Mouse (Mus musculus) CH12.LX (cell line): Measurements from ENCODE around the gene Tram2. TPM values are rescaled to one million over a fixed set of nuclear protein-coding genes. Genes with fewer than 3 reads are reported as not detected.
A peak's percentile ranks its signal among the peaks of the same experiment; 100 is the strongest.

Experiments
- DNase-seq: peaks from one replicate; pipeline ENCODE4 v3.0.0-alpha.2; 2013; ENCODE audit errors: extremely low read depth
- H3K27ac ChIP-seq: 2 replicates; pipeline ENCODE4 v1.5.1; 2012; ENCODE audit warnings: low read depth, mild to moderate bottlenecking, control low read depth, moderate library complexity; ENCODE audit not compliant: insufficient read depth
- H3K27me3 ChIP-seq: replicated peaks from 2 replicates; pipeline ENCODE3; 2012; ENCODE audit warnings: inconsistent platforms
- H3K36me3 ChIP-seq, 2 experiments: replicated peaks in 1 of 2; 2 replicates each; pipeline versions ENCODE3 to v1.6.1; 2012; ENCODE audit warnings: inconsistent platforms in 1 of 2, low read length in 1 of 2, mild to moderate bottlenecking in 1 of 2, mixed read lengths in 1 of 2, moderate library complexity in 1 of 2; ENCODE audit not compliant: control insufficient read depth in 1 of 2, insufficient read depth in 1 of 2
- H3K4me1 ChIP-seq, 2 experiments: 2 replicates each; pipeline ENCODE4 v1.6.1; 2012; ENCODE audit warnings: inconsistent platforms in 1 of 2, moderate library complexity in 1 of 2; ENCODE audit not compliant: insufficient read depth in 2 of 2, control insufficient read depth in 1 of 2
- H3K4me2 ChIP-seq: 2 replicates; pipeline ENCODE4 v1.6.1; 2012; ENCODE audit warnings: low read depth, mild to moderate bottlenecking, control low read depth; ENCODE audit not compliant: poor library complexity, insufficient read depth, severe bottlenecking
- H3K4me3 ChIP-seq, 3 experiments: fragments of 150-350 bp in 1 of 3; sonication (generic) in 1 of 3; replicated peaks in 1 of 3; 2 replicates each; pipeline versions ENCODE3 to v1.5.1; 2011 to 2012; ENCODE audit warnings: low read depth in 2 of 3, low read length in 2 of 3, mild to moderate bottlenecking in 2 of 3, moderate library complexity in 2 of 3, control low read depth in 1 of 3, improper control_type of control experiment in 1 of 3, inconsistent platforms in 1 of 3, mixed read lengths in 1 of 3; ENCODE audit not compliant: poor library complexity in 1 of 3
- H3K79me2 ChIP-seq: replicated peaks from 2 replicates; pipeline ENCODE4 v1.6.1; 2012; ENCODE audit warnings: mild to moderate bottlenecking, moderate library complexity; ENCODE audit not compliant: control insufficient read depth, poor library complexity, insufficient read depth, severe bottlenecking; ENCODE audit errors: extremely low read depth
- H3K9ac ChIP-seq: 2 replicates; pipeline ENCODE4 v1.6.1; 2012; ENCODE audit warnings: low read depth, mild to moderate bottlenecking, control low read depth, moderate library complexity; ENCODE audit not compliant: insufficient read depth
- H3K9me3 ChIP-seq: replicated peaks from 2 replicates; pipeline ENCODE3; 2012; ENCODE audit warnings: low read length, inconsistent platforms, mixed read lengths
- BHLHE40 ChIP-seq: IDR thresholded peaks from 2 replicates; pipeline ENCODE4 v1.6.1; 2011; ENCODE audit warnings: mild to moderate bottlenecking, low read depth, low read length, improper control_type of control experiment
- CHD1 ChIP-seq: IDR thresholded peaks from 2 replicates; pipeline ENCODE4 v1.6.1; 2012; ENCODE audit warnings: low read depth, low read length, improper control_type of control experiment, inconsistent platforms
- CHD2 ChIP-seq: IDR thresholded peaks from 2 replicates; pipeline ENCODE4 v1.6.1; 2011; ENCODE audit warnings: low read length, improper control_type of control experiment
- E2F4 ChIP-seq: IDR thresholded peaks from 2 replicates; pipeline ENCODE4 v1.6.1; 2011; ENCODE audit warnings: low read depth, low read length, improper control_type of control experiment; ENCODE audit not compliant: insufficient replicate concordance
- ELF1 ChIP-seq: IDR thresholded peaks from 2 replicates; pipeline ENCODE4 v1.6.1; 2014; ENCODE audit warnings: low read depth, mild to moderate bottlenecking, inconsistent platforms, low read length, improper control_type of control experiment
- EP300 ChIP-seq: IDR thresholded peaks from 2 replicates; pipeline ENCODE4 v1.6.1; 2011; ENCODE audit warnings: low read length, improper control_type of control experiment
- IRF4 ChIP-seq: IDR thresholded peaks from 2 replicates; pipeline ENCODE4 v1.6.1; 2014; ENCODE audit warnings: low read depth, mild to moderate bottlenecking, inconsistent platforms, low read length, improper control_type of control experiment
- JUND ChIP-seq: conservative IDR thresholded peaks from 2 replicates; pipeline ENCODE4 v1.6.1; 2011; ENCODE audit warnings: low read depth, low read length, improper control_type of control experiment
- KAT2A ChIP-seq: IDR thresholded peaks from 2 replicates; pipeline ENCODE4 v1.6.1; 2012; ENCODE audit warnings: low read length, improper control_type of control experiment, inconsistent platforms; ENCODE audit not compliant: insufficient replicate concordance
- MAFK ChIP-seq: IDR thresholded peaks from 2 replicates; pipeline ENCODE4 v1.6.1; 2011; ENCODE audit warnings: low read length, improper control_type of control experiment; ENCODE audit not compliant: insufficient replicate concordance
- MAX ChIP-seq: IDR thresholded peaks from 2 replicates; pipeline ENCODE4 v1.6.1; 2011; ENCODE audit warnings: low read length, improper control_type of control experiment
- MAZ ChIP-seq: IDR thresholded peaks from 2 replicates; pipeline ENCODE4 v1.6.1; 2012; ENCODE audit warnings: low read depth, mild to moderate bottlenecking, inconsistent platforms, low read length, improper control_type of control experiment, moderate library complexity
- MEF2A ChIP-seq: IDR thresholded peaks from 2 replicates; pipeline ENCODE4 v1.6.1; 2014; ENCODE audit warnings: low read depth, mild to moderate bottlenecking, inconsistent platforms, low read length, improper control_type of control experiment, borderline replicate concordance
- MYC ChIP-seq: IDR thresholded peaks from 2 replicates; pipeline ENCODE4 v1.6.1; 2011; ENCODE audit warnings: low read depth, mild to moderate bottlenecking, improper control_type of control experiment, low read length
- NELFE ChIP-seq: IDR thresholded peaks from 2 replicates; pipeline ENCODE4 v1.6.1; 2011; ENCODE audit warnings: low read depth, low read length, improper control_type of control experiment
- POLR2AphosphoS2 ChIP-seq: IDR thresholded peaks from 2 replicates; pipeline ENCODE4 v1.6.1; 2011; ENCODE audit warnings: low read depth, low read length, improper control_type of control experiment
- RAD21 ChIP-seq: IDR thresholded peaks from 2 replicates; pipeline ENCODE4 v1.6.1; 2011; ENCODE audit warnings: low read depth, mild to moderate bottlenecking, low read length, improper control_type of control experiment, moderate library complexity
- SIN3A ChIP-seq: IDR thresholded peaks from 2 replicates; pipeline ENCODE4 v1.6.1; 2012; ENCODE audit warnings: low read length, improper control_type of control experiment, inconsistent platforms
- SMC3 ChIP-seq: IDR thresholded peaks from 2 replicates; pipeline ENCODE4 v1.6.1; 2011; ENCODE audit warnings: low read depth, low read length, improper control_type of control experiment
- TBP ChIP-seq: conservative IDR thresholded peaks from 2 replicates; pipeline ENCODE4 v1.6.1; 2011; ENCODE audit warnings: low read depth, low read length, improper control_type of control experiment
- USF2 ChIP-seq: conservative IDR thresholded peaks from 2 replicates; pipeline ENCODE4 v1.6.1; 2011; ENCODE audit warnings: low read depth, low read length, improper control_type of control experiment
- ZC3H11A ChIP-seq: IDR thresholded peaks from 2 replicates; pipeline ENCODE4 v1.6.1; 2012; ENCODE audit warnings: low read depth, mild to moderate bottlenecking, inconsistent platforms, low read length, improper control_type of control experiment
- ZMIZ1 ChIP-seq: IDR thresholded peaks from 2 replicates; pipeline ENCODE4 v1.6.1; 2012; ENCODE audit warnings: low read depth, mild to moderate bottlenecking, inconsistent platforms, low read length, improper control_type of control experiment
- dilution Hi-C: fragments of 300-500 bp; cut with MboI; formaldehyde crosslinking; loops from 2 replicates; pipeline ENCODE4 v1.14.3; 2020; ENCODE audit warnings: low sequenced_read_pairs; ENCODE audit not compliant: extremely low pct_unique_long_range_greater_than_20kb, extremely low pct_ligation_motif_present
- in situ Hi-C: fragments of 300-500 bp; cut with MboI; formaldehyde crosslinking; loops from 3 replicates; pipeline ENCODE4 v1.14.3; 2019; ENCODE audit warnings: low sequenced_read_pairs, low pct_ligation_motif_present, low pct_unique_long_range_greater_than_20kb, mixed read lengths
- polyA plus RNA-seq: library from polyadenylated mRNA; unstranded; fragments of >175 nt; gene quantifications from 2 replicates; pipeline ENCODE4 v1.2.1, GENCODE M21; 2012; ENCODE audit warnings: low read depth; ENCODE audit not compliant: insufficient read length
- total RNA-seq, 2 experiments: library from RNA; depleted of rRNA; stranded (reverse); fragments of 300-350 nt in 1 of 2; fragments of >200 nt in 1 of 2; gene quantifications; 2 replicates each; pipeline ENCODE4 v1.2.3; 2012 to 2014

Tram2 gene
- total and polyA plus RNA-seq, 3 experiments = 1.9 to 6.6 (median 2.4) TPM

- no peak overlapping the region; the same call in 1 of the 2 replicates for H3K27ac ChIP-seq
- peak overlapping the region; percentile 11; the same call in 1 of the 2 replicates for H3K4me2 ChIP-seq
- peaks cover 37 to 68% of the 10 kb centered on the region in 2 experiments for H3K4me1 ChIP-seq
- peaks cover 4 to 36% of the 10 kb centered on the region in 2 experiments for H3K36me3 ChIP-seq
- no peaks in the 10 kb centered on the region for H3K27me3 ChIP-seq
- no peaks in the 10 kb centered on the region; the same call in 1 of the 2 replicates for H3K79me2 ChIP-seq
- DNase-seq = peak; percentile 40
- no peaks in the 10 kb centered on the region for H3K9me3 ChIP-seq
- 0 out of 2 replicates have a peak overlapping the region, but pooled peaks have one; percentile 21 for H3K9ac ChIP-seq
- TF ChIP-seq CHD2 (no peak), NELFE (no peak), MYC (no peak), ELF1 (no peak), MEF2A (no peak), EP300 (peak; percentile 75), USF2 (no peak), CHD1 (no peak), SIN3A (0 out of 2 replicates have a peak, but pooled peaks have one; percentile 39), E2F4 (no peak), SMC3 (no peak), IRF4 (peak; percentile 38; the same call in 1 of the 2 replicates), RAD21 (no peak), TBP (no peak)
- dilution Hi-C loops = no loop called here
- H3K4me3 ChIP-seq = no peak overlapping the region
- in situ Hi-C loops = loop anchor here (5.0 kb wide), 1 partner anchor 41 kb away; the partner anchor contains the start of gene Tram2
Measured at GRCm38 (mm10) chr1:21035878-21036277, 43.2 kb downstream of the Tram2 start.

GRCm38 (mm10) chr1:21033792-21034119 is 45.3 kb downstream of the Tram2 start:
- no peak for DNase-seq
- Histone ChIP-seq H3K27ac (no peak overlapping the region), H3K4me1 (peaks cover 26 to 46% of the 10 kb centered on the region in 2 experiments), H3K79me2 (no peaks in the 10 kb centered on the region; the same call in 1 of the 2 replicates), H3K4me2 (no peak overlapping the region), H3K27me3 (no peaks in the 10 kb centered on the region), H3K36me3 (peaks cover 4 to 44% of the 10 kb centered on the region in 2 experiments), H3K9me3 (no peaks in the 10 kb centered on the region), H3K4me3 (no peak overlapping the region), H3K9ac (no peak overlapping the region)
- TF ChIP-seq KAT2A (no peak), SMC3 (no peak), MAX (no peak), BHLHE40 (no peak), SIN3A (no peak), MEF2A (no peak), POLR2AphosphoS2 (no peak), JUND (no peak), ZC3H11A (no peak), MAFK (no peak), RAD21 (no peak), MAZ (no peak), ZMIZ1 (no peak)
- in situ Hi-C loops = no loop called here
- dilution Hi-C loops = no loop called here
